Mouse (Mus musculus) heart, adult 18-20 months (tissue): ENCODE data around the gene Xrcc1. TPM values are rescaled to one million over a fixed set of nuclear protein-coding genes. Genes with fewer than 3 reads are reported as not detected.

Experiments
- DNase-seq, 2 experiments: peaks; one replicate each; pipeline ENCODE4 v3.0.0; 2021 to 2022; ENCODE audit warnings: mixed read lengths in 1 of 2
- total RNA-seq, 2 experiments: library from RNA; stranded (reverse); gene quantifications; 2 replicates each; pipeline ENCODE4 v1.2.3; 2021

Xrcc1 gene
- total RNA-seq, 2 experiments from 2014 or later: 21.7 to 23.9 TPM

DNA sequence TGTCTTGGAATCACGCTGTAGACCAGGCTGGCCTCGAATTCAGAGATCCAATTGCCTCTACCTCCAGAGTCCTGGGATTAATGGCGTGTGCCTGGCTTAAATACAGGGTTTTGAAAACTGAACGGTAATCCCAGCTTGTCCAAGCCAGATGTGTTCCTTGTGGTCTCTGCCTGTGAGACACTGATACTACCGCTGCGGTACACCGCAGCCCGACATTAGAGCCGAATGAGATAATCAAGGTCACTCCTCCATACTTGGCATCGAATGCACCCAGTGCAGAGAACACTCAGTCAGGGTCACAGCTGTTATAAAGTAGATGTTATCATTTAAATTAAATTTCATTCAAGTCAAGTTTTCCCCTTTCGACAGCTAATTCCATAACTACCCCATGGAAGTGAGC lies 17.2 kb upstream of the Xrcc1 start:
- no peak for DNase-seq

DNA sequence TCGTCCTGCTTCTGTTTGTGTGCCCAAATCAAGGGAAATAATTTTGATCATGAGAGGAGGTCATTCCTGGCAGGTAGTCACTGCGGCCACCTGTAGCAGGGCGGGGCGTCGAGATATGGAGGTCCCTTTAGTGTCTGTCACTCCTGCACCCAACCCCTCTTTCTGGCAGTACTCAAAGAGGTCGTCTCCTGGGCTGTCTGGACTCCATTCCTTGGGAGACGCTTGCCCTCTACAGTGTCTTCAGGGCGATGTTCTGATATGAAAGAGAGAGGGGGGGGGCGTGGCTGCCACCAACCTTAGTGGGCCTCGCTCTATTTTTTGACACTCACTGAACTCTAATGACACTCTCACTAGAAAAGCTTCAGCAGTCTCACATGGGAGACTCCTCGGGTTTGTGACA lies 16.5 kb upstream of the Xrcc1 start:
- no peak for DNase-seq

DNA sequence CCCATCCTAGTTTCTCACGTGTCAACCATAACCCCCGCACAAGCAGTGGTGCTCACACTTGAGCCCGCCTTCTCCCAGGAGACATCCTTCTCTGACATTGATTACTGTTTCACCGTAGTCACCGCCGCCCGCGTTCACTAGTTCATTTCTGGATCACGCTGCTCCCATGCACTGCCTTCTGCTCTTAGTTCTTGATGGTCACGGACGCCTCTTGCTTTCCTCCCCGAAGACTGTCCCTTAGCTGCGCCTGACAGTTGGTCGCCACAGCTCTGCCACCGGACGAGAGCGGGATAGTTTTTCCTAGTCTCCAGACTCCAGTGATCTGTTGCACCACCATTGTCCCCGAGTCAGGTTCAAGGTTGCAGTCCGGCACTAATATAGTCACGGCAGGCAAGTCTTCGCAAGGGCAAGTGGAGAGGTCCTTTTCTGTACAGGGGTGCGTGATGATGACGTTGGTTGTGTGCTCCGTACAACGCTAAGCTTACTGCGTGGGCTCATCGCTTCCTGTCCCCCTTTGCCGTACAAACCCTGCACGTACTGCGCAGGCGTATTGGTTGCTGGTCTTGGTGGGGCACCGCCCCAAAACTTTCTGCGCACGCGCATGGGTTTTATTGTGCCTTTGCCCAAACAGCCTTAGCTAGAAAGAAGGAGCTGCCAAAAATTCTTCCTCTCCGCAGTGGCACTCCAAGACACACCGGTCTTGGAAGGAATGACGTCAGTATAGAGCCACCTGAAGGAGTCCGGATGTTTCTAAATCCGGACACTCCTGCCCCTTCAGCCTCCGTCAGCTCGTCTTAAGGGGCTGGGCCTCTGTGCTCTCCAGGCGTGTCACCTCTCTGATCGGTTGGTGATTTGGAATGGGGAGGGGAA lies 15.8 kb upstream of the Xrcc1 start, which contains the start of gene Irgq:
Irgq (plus strand) TSS at position 628 of the 870 bp plus-strand sequence.
- peak; percentile 99 for DNase-seq

DNA sequence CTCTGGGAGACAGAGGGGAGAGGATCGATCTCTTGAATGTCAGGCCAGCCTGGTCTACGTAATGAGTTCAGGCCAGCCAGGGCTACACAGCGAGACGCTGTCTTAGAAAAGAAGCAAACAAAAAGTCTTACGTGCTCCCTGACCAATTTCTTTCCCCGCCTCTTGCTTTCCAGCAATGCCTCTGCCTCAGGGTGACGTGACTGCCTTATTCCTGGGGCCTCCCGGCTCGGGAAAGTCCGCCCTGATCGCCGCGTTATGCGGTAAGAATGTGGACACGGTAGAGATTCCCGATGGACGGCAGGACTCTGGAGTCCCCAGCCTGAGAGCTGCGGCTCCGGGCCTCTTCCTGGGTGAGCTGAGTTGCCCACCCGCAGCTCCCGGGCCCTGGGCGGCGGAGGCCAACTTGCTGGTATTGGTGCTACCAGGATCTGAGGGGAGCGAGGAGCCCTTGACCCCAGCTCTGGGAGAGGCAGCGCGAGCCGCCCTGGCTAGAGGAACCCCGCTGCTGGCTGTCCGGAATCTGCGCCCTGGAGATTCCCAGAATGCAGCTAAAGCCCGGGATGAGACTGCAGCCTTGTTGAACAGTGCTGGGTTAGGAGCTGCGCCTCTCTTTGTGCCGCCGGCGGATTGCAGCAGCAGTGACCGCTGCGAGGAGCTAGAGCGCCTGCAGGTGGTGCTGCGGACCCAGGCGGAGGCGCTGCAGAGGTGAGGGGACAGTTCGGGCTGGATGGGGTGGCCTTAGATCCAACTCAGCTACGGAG lies 14.7 kb upstream of the Xrcc1 start:
- DNase-seq: peak; percentile 77 to 78

DNA sequence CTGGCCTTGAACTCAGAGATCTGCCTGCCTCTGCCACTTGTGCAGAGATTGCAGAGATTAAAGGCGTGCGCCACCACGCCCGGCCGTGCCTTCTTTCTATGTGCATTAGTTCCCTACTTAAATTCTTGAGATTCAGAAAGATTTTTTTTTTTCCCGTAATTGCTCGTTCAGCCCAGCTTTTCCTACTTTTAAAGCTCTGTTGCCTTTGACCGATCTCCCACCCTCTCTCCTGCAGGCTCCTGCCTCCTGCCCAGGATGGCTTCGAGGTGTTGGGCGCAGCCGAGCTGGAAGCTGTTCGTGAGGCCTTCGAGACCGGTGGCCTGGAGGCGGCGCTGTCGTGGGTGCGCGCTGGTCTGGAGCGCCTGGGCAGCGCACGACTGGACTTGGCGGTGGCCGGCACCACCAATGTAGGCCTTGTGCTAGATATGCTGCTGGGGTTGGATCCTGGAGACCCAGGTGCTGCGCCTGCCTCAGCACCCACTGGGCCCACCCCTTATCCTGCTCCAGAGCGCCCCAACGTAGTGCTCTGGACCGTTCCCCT lies 13.0 kb upstream of the Xrcc1 start:
- DNase-seq: no peak

DNA sequence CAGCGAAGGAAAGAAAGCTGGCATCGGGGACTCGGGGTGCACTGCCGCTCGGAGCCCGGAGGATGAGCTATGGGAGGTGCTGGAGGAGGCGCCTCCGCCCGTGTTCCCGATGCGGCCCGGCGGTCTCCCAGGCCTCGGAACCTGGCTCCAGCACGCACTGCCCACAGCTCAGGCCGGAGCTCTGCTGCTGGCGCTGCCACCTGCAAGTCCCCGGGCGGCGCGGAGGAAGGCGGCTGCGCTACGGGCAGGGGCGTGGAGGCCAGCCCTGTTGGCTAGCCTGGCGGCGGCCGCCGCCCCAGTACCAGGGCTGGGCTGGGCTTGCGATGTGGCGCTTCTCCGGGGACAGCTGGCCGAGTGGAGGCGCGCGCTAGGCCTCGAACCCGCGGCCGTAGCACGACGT lies 12.3 kb upstream of the Xrcc1 start:
- no peak for DNase-seq

DNA sequence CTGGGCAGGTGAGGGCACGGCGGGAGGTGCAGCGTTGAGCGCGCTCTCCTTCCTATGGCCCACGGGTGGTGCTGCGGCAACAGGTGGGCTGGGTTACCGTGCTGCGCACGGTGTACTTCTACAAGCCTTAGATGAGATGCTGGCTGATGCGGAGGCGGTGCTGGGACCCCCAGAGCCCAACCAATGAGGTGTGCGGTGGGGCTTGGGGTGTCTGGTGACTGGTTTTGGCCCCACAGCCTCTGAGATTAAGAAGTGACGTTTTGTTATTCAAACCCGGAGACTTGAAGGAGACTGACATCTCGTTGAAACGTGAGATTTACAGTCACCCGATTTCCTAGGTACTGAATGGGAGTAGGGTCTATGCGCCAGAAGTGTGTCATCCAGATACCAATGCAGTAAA lies 11.8 kb upstream of the Xrcc1 start:
- no peak for DNase-seq

DNA sequence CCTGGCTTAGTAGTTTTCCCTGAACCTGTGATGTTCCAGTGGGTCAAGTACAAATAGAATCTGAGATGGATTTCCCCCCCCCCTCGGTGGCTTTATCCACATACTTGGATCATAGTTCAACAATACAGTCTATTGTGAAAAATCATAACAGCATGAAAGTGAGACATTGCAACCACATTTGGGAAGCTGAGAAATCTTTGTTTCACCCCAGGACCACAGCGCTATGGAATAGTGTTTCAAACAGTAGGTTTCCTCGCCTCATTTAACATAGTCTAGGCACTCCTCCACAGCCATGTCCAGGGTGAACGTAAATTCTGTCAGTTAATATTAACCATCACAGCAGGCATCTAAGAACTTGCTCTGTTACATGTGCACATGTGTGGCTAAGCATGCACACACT lies 9.0 kb upstream of the Xrcc1 start:
- DNase-seq: no peak

DNA sequence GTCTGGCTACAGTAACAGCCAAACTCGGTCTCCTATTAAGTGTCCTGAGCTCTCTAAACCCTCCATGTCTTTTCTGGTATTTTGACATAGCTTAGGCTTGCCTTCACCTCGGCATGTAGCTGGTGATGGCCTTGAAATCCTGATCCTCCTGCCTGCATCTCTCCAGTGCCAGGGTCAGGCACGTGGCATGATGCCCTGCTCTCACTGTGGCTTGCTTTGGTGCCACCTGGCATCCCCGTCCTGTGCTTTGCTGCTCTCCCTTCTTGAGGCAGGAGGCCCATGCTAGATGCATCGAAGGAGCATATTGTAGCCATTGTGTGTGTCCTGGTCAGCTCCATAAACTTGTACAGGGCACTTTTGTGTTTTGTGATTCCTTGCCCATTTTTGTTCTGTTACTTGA lies 8.5 kb upstream of the Xrcc1 start:
- DNase-seq: no peak

DNA sequence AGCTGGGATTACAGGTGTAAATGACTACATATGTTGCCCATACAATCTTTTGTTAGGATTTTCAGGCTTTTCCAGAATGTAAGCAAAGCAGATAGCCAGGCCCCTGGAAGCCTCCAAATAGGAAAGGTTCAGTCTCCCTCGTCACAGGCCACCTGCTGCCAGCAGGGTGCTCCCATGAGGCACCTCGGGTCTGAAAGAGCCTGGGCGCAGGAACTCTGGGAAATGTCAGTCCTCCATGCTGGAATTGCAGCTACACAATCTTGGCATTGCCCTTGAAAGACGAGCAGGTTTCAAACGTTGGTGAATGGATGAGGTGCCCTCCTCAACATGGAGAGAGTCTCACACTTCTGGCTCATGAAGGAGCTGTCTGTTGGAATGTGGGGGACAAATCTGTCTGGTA lies 7.9 kb upstream of the Xrcc1 start:
- peak in 1 of 2 experiments; percentile 22 for DNase-seq

DNA sequence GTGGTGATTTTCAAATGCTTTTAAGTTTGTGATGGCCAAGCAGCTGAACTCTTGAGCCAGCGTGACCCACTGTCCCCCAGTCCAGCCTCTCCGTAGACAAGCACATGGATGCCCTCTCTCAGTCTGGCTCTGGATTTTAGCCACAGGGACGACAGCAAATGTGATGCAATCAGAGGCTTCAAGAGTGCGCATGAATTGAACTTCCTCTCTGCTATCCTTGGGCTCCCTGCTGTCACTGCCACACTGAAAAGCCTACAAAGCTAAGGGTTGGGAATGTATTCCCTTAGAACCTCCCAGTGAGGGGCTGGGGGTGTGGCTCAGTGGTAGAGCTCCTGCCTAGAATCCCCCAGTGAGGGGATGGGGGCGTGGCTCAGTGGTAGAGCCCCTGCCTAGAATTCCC lies 7.4 kb upstream of the Xrcc1 start:
- DNase-seq: no peak

DNA sequence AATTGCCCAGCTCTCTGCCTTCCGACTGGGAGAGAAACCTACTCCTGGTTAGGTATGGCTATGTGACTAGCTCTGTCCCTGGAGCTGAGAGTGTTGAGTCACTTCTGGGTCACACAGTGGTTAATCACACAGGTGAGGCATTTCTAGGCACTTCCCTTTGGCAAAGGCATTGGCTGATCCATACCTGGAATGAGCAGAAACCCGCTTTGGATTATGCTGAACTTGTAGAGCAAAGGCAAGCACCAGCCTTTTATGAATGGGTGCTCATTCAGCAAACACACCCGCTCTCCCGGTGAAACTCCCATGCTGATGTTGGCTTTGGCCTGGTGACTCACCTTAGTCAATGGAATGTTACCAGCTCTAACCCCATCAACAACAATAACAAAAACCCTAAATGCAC lies 6.4 kb upstream of the Xrcc1 start:
- DNase-seq: no peak

DNA sequence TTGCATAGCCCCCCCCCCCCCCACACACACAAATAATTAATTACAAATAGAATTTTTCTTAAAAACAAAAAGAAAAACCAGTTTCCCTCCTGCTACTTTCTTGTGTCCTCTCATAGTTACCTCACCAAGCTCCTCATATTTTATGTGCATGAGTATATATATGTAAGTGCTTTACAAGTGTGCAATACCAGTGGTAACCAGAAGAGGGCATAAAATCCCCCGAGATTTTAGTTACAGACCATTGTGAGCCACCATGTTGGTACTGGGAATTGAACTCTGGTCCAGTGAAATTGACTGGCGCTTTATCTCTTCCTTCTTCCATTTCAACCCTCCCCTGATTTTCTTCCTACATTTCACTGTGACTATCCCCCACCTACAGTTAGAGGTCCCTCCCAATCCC lies 1.6 kb upstream of the Xrcc1 start:
- no peak for DNase-seq

DNA sequence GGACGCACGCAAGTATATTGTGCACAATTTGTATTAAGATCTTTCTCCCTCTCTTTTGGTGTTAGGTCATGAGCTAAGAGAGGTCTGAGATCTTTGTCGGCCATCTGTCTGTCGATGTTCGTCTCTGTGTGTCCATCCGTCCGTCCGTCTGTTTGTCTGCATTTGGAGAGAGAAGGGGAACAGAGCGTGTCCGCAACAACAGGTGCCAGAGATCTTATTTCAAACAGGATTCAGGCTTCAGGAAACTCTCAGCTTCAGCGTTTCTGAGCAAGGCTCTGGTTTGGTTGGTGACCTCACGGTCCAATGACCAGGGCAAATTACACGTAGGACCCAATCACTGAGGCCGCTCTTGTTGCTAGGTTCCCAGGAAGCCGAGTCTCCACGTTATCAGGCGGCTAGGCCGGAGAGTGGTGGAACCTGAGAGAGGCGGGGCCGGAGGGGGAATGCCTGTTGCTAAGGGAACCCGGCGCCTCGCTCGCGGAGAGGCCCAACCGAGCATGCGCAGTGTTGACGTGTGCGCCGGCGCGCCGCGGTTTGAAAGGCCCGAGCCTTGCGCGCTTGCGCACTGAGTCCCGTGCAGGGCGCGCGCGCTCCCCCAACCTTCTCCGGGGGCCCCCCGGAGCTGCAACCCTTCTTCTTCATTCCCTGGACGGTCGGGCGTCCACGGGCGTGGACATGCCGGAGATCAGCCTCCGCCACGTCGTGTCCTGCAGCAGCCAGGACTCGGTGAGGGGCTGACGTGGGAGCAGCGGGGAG lies 723 bp downstream of the Xrcc1 start:
- DNase-seq: peak; percentile 99 to 100

DNA sequence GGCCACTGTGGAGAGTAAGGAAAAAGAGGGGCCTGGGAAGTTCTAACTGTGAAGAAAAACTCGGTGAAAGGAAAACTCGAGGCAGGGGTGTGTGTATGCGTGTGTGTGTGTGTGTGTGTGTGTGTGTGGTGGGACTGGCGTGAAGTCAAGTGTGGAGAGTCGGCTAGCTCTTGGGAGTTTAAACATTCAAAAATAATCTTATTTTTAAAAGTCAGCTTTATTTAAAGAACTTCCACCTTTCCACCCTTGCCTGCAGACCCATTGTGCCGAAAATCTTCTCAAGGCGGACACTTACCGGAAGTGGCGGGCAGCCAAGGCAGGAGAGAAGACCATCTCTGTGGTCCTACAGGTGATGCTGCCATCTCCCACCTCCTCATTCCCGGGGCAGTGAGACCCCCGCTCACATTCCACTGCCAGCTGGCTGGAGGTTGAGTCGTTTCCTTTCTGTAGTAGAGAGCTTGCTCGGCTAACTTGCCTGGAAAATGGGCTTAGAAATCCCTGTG lies 1.5 kb downstream of the Xrcc1 start:
- no peak for DNase-seq

DNA sequence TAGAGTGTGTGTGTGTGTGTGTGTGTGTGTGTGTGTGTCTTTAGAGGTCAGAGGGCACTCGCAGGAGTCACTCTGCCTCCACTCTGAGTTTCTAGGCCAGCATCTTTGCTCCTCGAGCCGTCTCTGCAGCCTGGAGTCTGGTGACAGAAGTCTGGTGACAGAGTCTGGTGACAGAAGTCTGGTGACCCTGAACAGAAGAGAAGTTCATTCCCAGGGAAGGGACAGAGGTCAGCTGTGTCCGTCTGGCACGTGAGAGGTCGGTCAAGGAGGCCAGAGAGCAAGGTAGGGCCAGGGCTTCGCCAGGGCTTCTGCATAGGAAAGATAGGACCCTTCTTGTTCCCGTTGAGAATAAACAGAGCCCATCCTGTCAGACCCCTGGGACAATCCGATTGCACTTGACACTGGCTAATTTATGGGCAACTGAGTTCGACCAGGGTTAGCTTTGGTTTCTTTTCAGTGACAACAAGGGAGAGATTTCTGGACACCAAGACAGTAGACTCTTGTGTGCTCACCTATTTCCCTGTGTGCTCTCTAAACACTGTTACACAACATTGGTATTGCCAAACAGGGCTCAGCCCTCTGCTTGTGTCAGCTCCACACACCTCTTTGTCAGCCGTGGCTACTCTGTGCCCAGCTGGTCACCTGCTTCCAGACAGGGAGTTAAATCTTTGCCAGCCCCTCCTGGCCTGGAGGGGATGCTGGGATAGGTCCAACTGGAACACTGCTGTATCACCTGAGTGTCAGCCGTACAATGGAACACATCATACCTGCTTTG lies 6.1 kb downstream of the Xrcc1 start:
- DNase-seq: no peak

DNA sequence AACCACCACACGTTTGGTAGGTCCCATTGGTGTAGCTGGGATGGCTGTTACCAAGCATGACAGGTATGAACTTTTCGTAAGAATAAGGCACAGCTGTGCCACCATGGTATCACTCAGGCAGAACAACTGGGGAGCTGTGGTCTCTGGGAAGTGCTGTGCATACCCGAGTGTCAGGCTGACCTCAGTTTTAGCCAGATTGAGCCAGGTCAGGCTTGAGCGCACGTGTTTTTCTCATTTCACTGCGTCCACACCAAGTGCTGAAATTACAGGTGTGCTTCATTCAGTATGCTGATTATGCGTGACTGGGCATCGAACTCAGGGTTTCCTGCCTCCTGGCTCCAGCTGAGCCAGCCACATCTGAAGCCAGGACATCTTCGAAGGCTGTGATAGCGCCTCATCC lies 9.7 kb downstream of the Xrcc1 start:
- DNase-seq: no peak

DNA sequence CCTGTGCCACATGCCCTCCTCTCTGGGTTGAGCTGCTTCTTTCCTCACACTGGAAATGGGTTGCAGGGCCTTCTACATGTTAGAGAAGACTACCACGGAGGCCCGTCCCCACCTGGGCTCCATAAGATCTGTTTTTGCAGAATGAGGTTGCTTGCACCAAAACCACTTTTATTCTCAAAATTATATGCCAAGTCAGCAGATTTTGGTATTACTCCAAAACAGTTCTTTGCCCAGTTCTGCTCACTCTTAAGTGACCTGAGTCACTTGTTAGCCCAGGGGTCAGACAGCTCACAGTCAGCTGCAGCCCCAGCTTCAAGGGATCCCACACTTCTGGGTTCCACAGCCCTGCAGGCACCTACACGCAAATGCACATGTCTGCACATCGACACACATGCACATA lies 15.4 kb downstream of the Xrcc1 start:
- DNase-seq: no peak

DNA sequence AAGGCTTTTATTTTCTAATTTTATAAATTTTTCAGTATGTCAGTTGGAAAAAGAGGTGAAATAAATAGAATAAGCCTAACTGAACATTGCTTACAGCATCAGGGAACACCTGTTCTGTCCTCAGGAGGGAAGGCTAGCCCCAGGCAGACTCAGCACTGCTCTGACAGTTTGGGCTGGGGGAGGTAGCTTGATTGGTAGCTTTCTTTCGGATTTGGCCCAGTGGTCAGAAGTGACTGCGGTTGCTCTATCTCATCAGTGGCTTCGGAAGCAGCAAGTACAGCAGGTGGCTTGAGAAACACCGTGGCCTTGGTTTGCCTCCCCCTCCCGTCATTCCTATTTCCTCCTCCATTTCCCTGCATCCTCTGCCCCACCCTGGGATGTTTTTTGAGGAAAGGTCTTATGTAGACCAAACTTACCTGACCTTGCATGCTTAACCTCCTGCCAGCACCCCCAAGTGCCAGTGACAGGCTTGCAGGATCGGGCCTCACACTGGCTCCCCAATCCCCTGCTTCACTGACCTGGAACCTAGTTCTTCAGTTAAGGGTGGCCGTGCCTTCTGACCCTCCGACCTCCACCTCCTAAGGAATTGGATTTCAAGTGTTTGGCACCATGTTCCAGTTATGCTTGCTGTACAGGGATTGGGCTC lies 17.2 kb downstream of the Xrcc1 start:
- DNase-seq: no peak

DNA sequence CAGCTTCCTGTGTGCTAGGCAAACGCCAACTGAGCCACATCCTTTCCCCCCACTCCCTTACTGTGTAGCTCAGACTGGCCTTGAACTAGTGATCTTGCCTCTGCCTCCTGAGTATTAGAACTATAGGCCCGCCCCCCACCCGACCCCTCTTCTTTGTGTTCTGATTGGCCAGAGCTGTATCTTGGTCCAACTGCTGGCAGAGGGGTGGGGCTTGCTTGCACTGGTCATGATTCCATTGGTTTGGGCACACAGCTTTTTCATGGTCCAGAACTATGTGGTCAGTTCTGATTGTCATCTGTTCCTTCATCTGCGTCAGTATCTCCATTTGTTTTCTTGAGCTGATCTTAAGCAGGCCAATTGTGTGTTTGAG lies 17.7 kb downstream of the Xrcc1 start:
- no peak for DNase-seq
